Mouse (Mus musculus) testis, postnatal 14 days (tissue): ENCODE data around the gene Gins1.
"Not testable (repeated sequence)": the region's sequence is repeated elsewhere in the genome, so short reads cannot be mapped to it uniquely, and the experiment has no call there.

Source experiments
- DNase-seq: peaks from one replicate; pipeline ENCODE4 v3.0.0; 2021; ENCODE audit warnings: low spot score

Gene Gins1

GRCm38 (mm10) chr2:150910295-150910881 is 5.2 kb downstream of the Gins1 start:
- DNase-seq = no peak

GRCm38 (mm10) chr2:150914781-150915515 is 9.7 kb downstream of the Gins1 start:
- DNase-seq = no peak

- no peak for DNase-seq
Observed at GRCm38 (mm10) chr2:150915786-150916185, 10.6 kb downstream of the Gins1 start.

GRCm38 (mm10) chr2:150918720-150919119 is 13.5 kb downstream of the Gins1 start:
- DNase-seq = no peak

- no peak for DNase-seq
Observed at GRCm38 (mm10) chr2:150920543-150920942, 15.3 kb downstream of the Gins1 start.

GRCm38 (mm10) chr2:150921697-150922096 is 16.5 kb downstream of the Gins1 start:
- DNase-seq = no peak

GRCm38 (mm10) chr2:150922165-150922564 is 17.0 kb downstream of the Gins1 start:
- no peak for DNase-seq

GRCm38 (mm10) chr2:150923026-150923425 is 17.8 kb downstream of the Gins1 start:
- no peak for DNase-seq

- DNase-seq = no peak
Observed at GRCm38 (mm10) chr2:150923505-150923904, 18.3 kb downstream of the Gins1 start.

GRCm38 (mm10) chr2:150927038-150927720 is 22.0 kb downstream of the Gins1 start:
- no peak for DNase-seq

GRCm38 (mm10) chr2:150929156-150929555 is 24.0 kb downstream of the Gins1 start:
- DNase-seq = no peak

- no peak for DNase-seq
Observed at GRCm38 (mm10) chr2:150930806-150931205, 25.6 kb downstream of the Gins1 start.

- no peak for DNase-seq
Observed at GRCm38 (mm10) chr2:150933482-150933881, 28.3 kb downstream of the Gins1 start.

GRCm38 (mm10) chr2:150934659-150935058 is 29.5 kb downstream of the Gins1 start:
- DNase-seq = no peak

GRCm38 (mm10) chr2:150944017-150944416 is 38.8 kb downstream of the Gins1 start:
- no peak for DNase-seq

GRCm38 (mm10) chr2:150947341-150947740 is 42.1 kb downstream of the Gins1 start:
- DNase-seq = not testable (repeated sequence)

GRCm38 (mm10) chr2:150947880-150948611 is 42.8 kb downstream of the Gins1 start:
- DNase-seq = not testable (repeated sequence)

GRCm38 (mm10) chr2:150948786-150949185 is 43.6 kb downstream of the Gins1 start:
- DNase-seq = no peak

GRCm38 (mm10) chr2:150949652-150950051 is 44.5 kb downstream of the Gins1 start:
- no peak for DNase-seq

- DNase-seq = no peak
Observed at GRCm38 (mm10) chr2:150950056-150950455, 44.9 kb downstream of the Gins1 start.

GRCm38 (mm10) chr2:150951201-150951600 is 46.0 kb downstream of the Gins1 start:
- DNase-seq = no peak

- DNase-seq = no peak
Observed at GRCm38 (mm10) chr2:150955859-150956258, 50.7 kb downstream of the Gins1 start.
